Mouse (Mus musculus): Measurements from ENCODE around the gene Pdcd4.

DNA sequence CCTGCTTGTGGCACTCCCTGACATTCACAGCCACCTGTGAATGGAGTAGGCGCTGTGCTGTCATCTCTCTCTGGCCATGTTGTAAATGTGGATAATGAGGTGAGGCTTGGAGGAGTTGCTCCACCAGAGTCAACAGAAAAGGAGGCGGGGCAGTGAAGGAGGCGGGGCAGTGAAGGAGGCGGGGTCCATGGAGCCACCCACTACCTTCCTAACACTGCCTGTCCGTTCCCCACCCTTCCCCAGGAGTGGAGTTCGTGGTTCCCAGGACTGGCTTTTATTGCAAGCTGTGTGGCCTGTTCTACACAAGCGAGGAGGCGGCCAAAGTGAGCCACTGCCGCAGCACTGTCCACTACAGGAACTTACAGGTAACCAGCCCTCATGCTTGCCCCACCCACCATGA, 32.9 kb upstream of the Pdcd4 start:
- no peak for TF ChIP-seq CTCF (IDR thresholded peaks at IDR 0.05; ENCODE audit: low read depth, low read length)
- TF ChIP-seq EP300 (IDR thresholded peaks at IDR 0.05; ENCODE audit: insufficient read depth, low read depth, low read length): no peak
- TF ChIP-seq POLR2A (IDR thresholded peaks at IDR 0.05; ENCODE audit: insufficient read depth, low read length): no peak

All from ES-Bruce4 (cell line).